Comparison of ENCODE assay signal across 8 mouse cellular contexts in genomic region chr8:95833435-95833984, GRCm38 (mm10). TPM values are rescaled to one million over a fixed set of nuclear protein-coding genes. Genes with fewer than 3 reads are reported as not detected.
DNase-seq lines count a peak whose midpoint lies in the region; ATAC-seq and TF ChIP-seq lines count a peak whose summit lies in the region.

No protein-coding gene starts in this region.

- H3K9me3 ChIP-seq in forebrain, postnatal 0 days (ENCODE audit: low read length) = no peaks in the 10 kb centered on the region
- H3K9me3 ChIP-seq in midbrain, postnatal 0 days (ENCODE audit: low read length) = no peaks in the 10 kb centered on the region

- H3K4me3 ChIP-seq in testis, adult 2 months (ENCODE audit: control insufficient read depth, low read depth, low read length) = peak overlapping the region; percentile 21
- peak overlapping the region; percentile 25 for H3K4me3 ChIP-seq in forebrain, postnatal 0 days (ENCODE audit: low read depth, low read length)
- H3K4me3 ChIP-seq in midbrain, postnatal 0 days (ENCODE audit: low read depth, low read length) = peak overlapping the region; percentile 34
- no peak overlapping the region for H3K4me3 ChIP-seq in thymus, adult 2 months (ENCODE audit: control insufficient read depth, insufficient read depth, low read length)

- ATAC-seq in forebrain, postnatal 0 days = peak; percentile 21; the same call in 1 of the 2 replicates
- ATAC-seq in midbrain, postnatal 0 days (ENCODE audit: low FRiP score) = peak; percentile 65

- H3K27ac ChIP-seq in testis, adult 2 months (ENCODE audit: control insufficient read depth, insufficient read depth, low read depth, low read length) = 0 out of 2 replicates have a peak overlapping the region, but pooled peaks have one; percentile 2
- H3K27ac ChIP-seq in forebrain, postnatal 0 days (ENCODE audit: low read depth, low read length) = no peak overlapping the region
- no peak overlapping the region; the same call in 1 of the 2 replicates for H3K27ac ChIP-seq in midbrain, postnatal 0 days (ENCODE audit: low read depth, low read length)
- no peak overlapping the region for H3K27ac ChIP-seq in thymus, adult 2 months (ENCODE audit: control insufficient read depth, insufficient read depth, low read length)

- no peaks in the 10 kb centered on the region for H3K27me3 ChIP-seq in testis, adult 2 months (ENCODE audit: control insufficient read depth, insufficient read depth, low read length)
- H3K27me3 ChIP-seq in forebrain, postnatal 0 days (ENCODE audit: insufficient read depth, low read length) = no peaks in the 10 kb centered on the region
- H3K27me3 ChIP-seq in midbrain, postnatal 0 days (ENCODE audit: insufficient read depth, low read length) = no peaks in the 10 kb centered on the region
- no peaks in the 10 kb centered on the region for H3K27me3 ChIP-seq in thymus, adult 2 months (ENCODE audit: control insufficient read depth, insufficient read depth, low read length)

- DNase-seq in testis, postnatal 10 days (ENCODE audit: low spot score) = no peak
- DNase-seq in forebrain, postnatal 0 days = peak; percentile 24
- peak; percentile 33 to 45 for DNase-seq in kidney, postnatal 36 days
- DNase-seq in midbrain, postnatal 0 days (ENCODE audit: low spot score) = no peak
- DNase-seq in frontal cortex, adult 2 months (ENCODE audit: extremely low spot score in 1 of 2, low spot score in 1 of 2) = no peak
- DNase-seq in frontal cortex, postnatal 10 days (ENCODE audit: low spot score in 2 of 2) = no peak
- DNase-seq in thymus, adult 2 months = no peak

- peak overlapping the region; percentile 36 for H3K9ac ChIP-seq in forebrain, postnatal 0 days
- peak overlapping the region; percentile 48 for H3K9ac ChIP-seq in midbrain, postnatal 0 days (replicated peaks; ENCODE audit: low read length, poor library complexity, severe bottlenecking)

- no peaks in the 10 kb centered on the region for H3K36me3 ChIP-seq in testis, adult 2 months (ENCODE audit: control insufficient read depth, insufficient read depth, low read length)
- H3K36me3 ChIP-seq in forebrain, postnatal 0 days (ENCODE audit: insufficient read depth) = peaks cover 7% of the 10 kb centered on the region; the same call in 1 of the 2 replicates
- peaks cover 15% of the 10 kb centered on the region for H3K36me3 ChIP-seq in midbrain, postnatal 0 days (ENCODE audit: insufficient read depth, low read length)
- no peaks in the 10 kb centered on the region for H3K36me3 ChIP-seq in thymus, adult 2 months (ENCODE audit: control insufficient read depth, insufficient read depth, low read length)

- TF ChIP-seq POLR2A in testis, adult 2 months (IDR thresholded peaks at IDR 0.05; ENCODE audit: control insufficient read depth, low read depth, low read length) = no peak
- TF ChIP-seq POLR2A in thymus, adult 2 months (IDR thresholded peaks at IDR 0.05; ENCODE audit: control insufficient read depth, extremely low read depth, insufficient read depth, low read length, poor library complexity) = no peak

- H3K4me1 ChIP-seq in testis, adult 2 months (ENCODE audit: control insufficient read depth, insufficient read depth, low read length) = peaks cover 14% of the 10 kb centered on the region
- H3K4me1 ChIP-seq in forebrain, postnatal 0 days (ENCODE audit: insufficient read depth) = 0 out of 2 replicates have a peak, but pooled peaks cover 7% of the 10 kb centered on the region
- peaks cover 5% of the 10 kb centered on the region; the same call in 1 of the 2 replicates for H3K4me1 ChIP-seq in midbrain, postnatal 0 days (ENCODE audit: insufficient read depth, low read length)
- no peaks in the 10 kb centered on the region for H3K4me1 ChIP-seq in thymus, adult 2 months (replicated peaks; ENCODE audit: control insufficient read depth, insufficient read depth, low read length)

- H3K4me2 ChIP-seq in forebrain, postnatal 0 days (ENCODE audit: low read depth) = peak overlapping the region; percentile 45
- peak overlapping the region; percentile 58 for H3K4me2 ChIP-seq in midbrain, postnatal 0 days (ENCODE audit: low read depth, low read length, poor library complexity, severe bottlenecking)

- TF ChIP-seq CTCF in testis, adult 2 months (IDR thresholded peaks at IDR 0.05; ENCODE audit: control insufficient read depth, insufficient read depth, insufficient replicate concordance, low read depth, low read length) = no peak
- TF ChIP-seq CTCF in forebrain, postnatal 0 days (IDR thresholded peaks at IDR 0.05; ENCODE audit: low read depth) = no peak
- no peak for TF ChIP-seq CTCF in midbrain, postnatal 0 days (IDR thresholded peaks at IDR 0.05)
- TF ChIP-seq CTCF in thymus, adult 2 months (IDR thresholded peaks at IDR 0.05; ENCODE audit: borderline replicate concordance, control insufficient read depth, extremely low read depth, insufficient read depth, low read length, poor library complexity) = no peak

- 1% methylated on average over 16 of the region's 16 CpGs for WGBS in forebrain, postnatal 0 days
- WGBS in midbrain, postnatal 0 days = 3% methylated on average over 16 of the region's 16 CpGs
- 16% methylated on average over 16 of the region's 16 CpGs for WGBS in thymus, adult 2 months

RNA-seq across cellular contexts. Expression of gene Sap18b, which starts 8.4 kb away (rescaled TPM):
- polyA plus RNA-seq in testis, adult 2 months (2012; rRNA removed) = 47.0 and 58.8 TPM in 2 replicates
- total RNA-seq in forebrain, postnatal 0 days (2014; rRNA removed) = 67.4 and 77.0 TPM in 2 replicates
- polyA plus RNA-seq in forebrain, postnatal 0 days (2015; fragmentation: Nextera tagmentation; extraction: Ambion mirVana) = 305 and 352 TPM in 2 replicates
- total RNA-seq in midbrain, postnatal 0 days (2014; rRNA removed) = 45.3 and 60.0 TPM in 2 replicates
- polyA plus RNA-seq in midbrain, postnatal 0 days (2015; fragmentation: Nextera tagmentation; extraction: Ambion mirVana) = 273 and 280 TPM in 2 replicates
- polyA plus RNA-seq in frontal cortex, adult 2 months (2012; rRNA removed) = 75.9 and 88.6 TPM in 2 replicates
- polyA plus RNA-seq in thymus, adult 2 months (2012; rRNA removed) = 30.9 and 43.4 TPM in 2 replicates

RNA-seq across cellular contexts. Expression of gene Slc38a7, which starts 19.8 kb away (rescaled TPM):
- 2.9 and 3.4 TPM in 2 replicates for polyA plus RNA-seq in testis, adult 2 months (2012; rRNA removed)
- 37.9 and 50.4 TPM in 2 replicates for total RNA-seq in forebrain, postnatal 0 days (2014; rRNA removed)
- polyA plus RNA-seq in forebrain, postnatal 0 days (2015; fragmentation: Nextera tagmentation; extraction: Ambion mirVana) = 24.6 and 28.5 TPM in 2 replicates
- total RNA-seq in midbrain, postnatal 0 days (2014; rRNA removed) = 33.4 and 36.6 TPM in 2 replicates
- 23.8 and 27.4 TPM in 2 replicates for polyA plus RNA-seq in midbrain, postnatal 0 days (2015; fragmentation: Nextera tagmentation; extraction: Ambion mirVana)
- 27.6 and 28.9 TPM in 2 replicates for polyA plus RNA-seq in frontal cortex, adult 2 months (2012; rRNA removed)
- 21.9 and 26.8 TPM in 2 replicates for polyA plus RNA-seq in thymus, adult 2 months (2012; rRNA removed)

RNA-seq across cellular contexts. Expression of gene Cnot1, which starts 26.2 kb away (rescaled TPM):
- 205 and 236 TPM in 2 replicates for polyA plus RNA-seq in testis, adult 2 months (2012; rRNA removed)
- total RNA-seq in forebrain, postnatal 0 days (2014; rRNA removed) = 132 and 143 TPM in 2 replicates
- polyA plus RNA-seq in forebrain, postnatal 0 days (2015; fragmentation: Nextera tagmentation; extraction: Ambion mirVana) = 19.0 and 25.0 TPM in 2 replicates
- 177 and 187 TPM in 2 replicates for total RNA-seq in midbrain, postnatal 0 days (2014; rRNA removed)
- 23.6 and 26.9 TPM in 2 replicates for polyA plus RNA-seq in midbrain, postnatal 0 days (2015; fragmentation: Nextera tagmentation; extraction: Ambion mirVana)
- polyA plus RNA-seq in frontal cortex, adult 2 months (2012; rRNA removed) = 62.9 and 64.7 TPM in 2 replicates
- 229 and 247 TPM in 2 replicates for polyA plus RNA-seq in thymus, adult 2 months (2012; rRNA removed)

RNA-seq across cellular contexts. Expression of gene Got2, which starts 54.8 kb away (rescaled TPM):
- polyA plus RNA-seq in testis, adult 2 months (2012; rRNA removed) = 8.7 and 15.7 TPM in 2 replicates
- 172 and 198 TPM in 2 replicates for total RNA-seq in forebrain, postnatal 0 days (2014; rRNA removed)
- polyA plus RNA-seq in forebrain, postnatal 0 days (2015; fragmentation: Nextera tagmentation; extraction: Ambion mirVana) = 190 and 208 TPM in 2 replicates
- 226 and 229 TPM in 2 replicates for total RNA-seq in midbrain, postnatal 0 days (2014; rRNA removed)
- polyA plus RNA-seq in midbrain, postnatal 0 days (2015; fragmentation: Nextera tagmentation; extraction: Ambion mirVana) = 235 and 251 TPM in 2 replicates
- polyA plus RNA-seq in frontal cortex, adult 2 months (2012; rRNA removed) = 202 and 213 TPM in 2 replicates
- 87.6 and 97.7 TPM in 2 replicates for polyA plus RNA-seq in thymus, adult 2 months (2012; rRNA removed)

Comparison
In these comparisons a context has a peak if more than half of its experiments do, and no peak if none do; other contexts are left out.
1. DNase-seq: peak in forebrain, postnatal 0 days (single experiment) and kidney, postnatal 36 days (2 of 2); none in testis, postnatal 10 days (single experiment), midbrain, postnatal 0 days (single experiment), frontal cortex, adult 2 months (0 of 2), frontal cortex, postnatal 10 days (0 of 2) and thymus, adult 2 months (single experiment).